Mouse (Mus musculus): ENCODE measurements around the gene Fosl2. TPM values are rescaled to one million over a fixed set of nuclear protein-coding genes. Genes with fewer than 3 reads are reported as not detected.

Fosl2 gene
- 10 to 100 TPM; 70.1 to 71.4 TPM for total RNA-seq (2021)
- long read RNA-seq, full-length matches to known transcripts = 13 of 25 reads
- long read RNA-seq, partial matches to known transcripts = 0 of 25 reads
- long read RNA-seq, other reads (novel, unspliced or antisense) = 12 of 25 reads

DNA sequence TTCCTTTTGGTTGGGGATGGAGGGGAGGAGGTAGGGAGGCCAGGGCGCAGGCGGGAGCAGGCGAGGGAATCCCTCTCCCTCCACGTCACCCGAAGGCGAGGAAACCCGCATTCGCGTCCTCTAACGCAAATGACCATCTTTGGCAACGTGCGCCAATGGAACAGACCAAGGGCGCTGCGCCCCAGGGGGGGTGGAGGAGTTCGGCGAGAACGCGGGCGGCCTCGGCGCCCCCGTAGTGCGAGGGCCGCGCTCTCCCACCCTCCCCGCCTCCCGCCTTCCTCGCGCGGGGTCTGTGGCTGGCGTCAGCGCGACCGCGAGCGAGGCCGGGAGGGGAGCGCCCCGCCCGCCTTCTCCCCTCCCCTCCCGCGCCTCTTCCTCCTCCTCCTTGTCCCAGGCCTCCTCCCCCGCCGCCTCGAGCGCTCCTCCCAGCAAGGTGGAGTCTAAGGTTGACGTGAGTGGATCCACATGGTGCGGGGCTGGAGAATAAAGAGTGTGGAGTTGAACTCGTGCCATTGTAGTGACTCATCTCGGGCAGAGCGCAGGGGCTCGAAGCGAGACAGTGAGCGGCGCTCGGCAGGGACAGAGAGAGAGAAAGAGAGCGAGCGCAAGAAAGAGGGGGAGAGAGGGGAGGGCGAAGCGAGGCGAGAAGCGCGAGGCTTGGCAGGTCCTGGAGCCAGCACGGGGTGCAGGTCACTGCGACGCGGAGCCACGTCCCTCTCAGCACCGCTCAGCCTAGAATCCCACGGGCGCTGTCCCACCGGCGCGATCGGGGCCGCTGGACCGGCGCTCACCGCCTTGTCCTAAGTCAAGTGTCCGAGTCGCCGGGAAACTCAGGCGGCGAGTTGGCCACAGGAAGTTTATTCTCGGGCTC lies at the start of gene Fosl2:
Gene Fosl2 (plus strand): TSS at position 466 of the 871 bp plus-strand sequence.
- peak; percentile 95 to 96 for DNase-seq (ENCODE audit: low spot score in 2 of 2)

GRCm38 (mm10) chr5:32085971-32086370 lies 49.6 kb upstream of the Fosl2 start:
- no peak for DNase-seq (ENCODE audit: low spot score in 2 of 2)

DNA sequence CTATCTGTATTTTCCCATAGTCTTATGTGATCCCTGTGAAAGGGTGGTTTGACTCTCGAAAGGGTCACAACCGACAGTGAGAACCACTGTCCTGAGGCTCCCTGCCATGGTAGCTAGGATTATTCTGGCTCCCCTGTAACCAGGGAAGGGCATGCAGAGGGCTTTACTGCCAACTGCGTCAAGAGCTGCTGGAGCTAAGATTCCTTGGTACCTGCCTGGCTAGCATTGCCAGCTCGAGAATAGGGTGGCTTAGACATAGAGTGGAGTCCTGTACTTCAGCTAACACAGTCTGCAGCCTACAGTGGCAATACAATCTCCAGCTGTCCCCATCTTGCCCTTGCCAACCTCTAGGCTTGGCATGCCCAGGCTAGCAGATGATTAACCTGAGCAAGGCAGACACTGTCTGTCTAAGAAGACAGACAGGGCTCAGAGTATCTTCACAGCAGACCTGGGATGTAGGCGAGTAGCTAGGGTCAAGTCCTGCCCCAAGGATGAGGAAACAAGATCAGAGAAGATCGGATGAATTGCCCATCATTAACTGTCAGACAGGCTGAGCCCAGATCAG lies 49.0 kb upstream of the Fosl2 start:
- DNase-seq (ENCODE audit: low spot score in 2 of 2) = no peak

DNA sequence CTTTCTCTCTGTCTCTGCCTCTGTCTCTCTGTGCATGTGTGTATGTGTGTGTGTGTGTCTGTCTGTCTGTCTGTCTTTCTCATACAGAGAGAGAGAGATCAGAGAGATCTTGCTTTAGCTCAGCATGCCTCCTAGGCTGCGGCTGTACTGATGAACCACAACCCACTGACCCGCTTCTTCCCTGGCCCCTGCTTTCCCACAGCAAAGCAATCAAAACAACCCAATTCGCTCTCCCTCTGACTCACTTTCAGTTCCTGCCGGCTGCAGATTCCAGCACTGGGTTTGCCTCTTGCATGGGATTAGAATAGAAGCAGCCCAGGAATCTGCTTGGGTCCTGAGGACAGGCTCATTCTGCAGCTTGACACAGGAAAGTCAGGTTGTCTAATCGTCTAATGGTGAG lies 46.1 kb upstream of the Fosl2 start:
- DNase-seq (ENCODE audit: low spot score in 2 of 2) = no peak

GRCm38 (mm10) chr5:32092281-32092680 lies 43.3 kb upstream of the Fosl2 start:
- DNase-seq (ENCODE audit: low spot score in 2 of 2) = no peak

GRCm38 (mm10) chr5:32098691-32099090 lies 36.9 kb upstream of the Fosl2 start:
- no peak for DNase-seq (ENCODE audit: low spot score in 2 of 2)

GRCm38 (mm10) chr5:32102484-32102883 lies 33.1 kb upstream of the Fosl2 start:
- DNase-seq (ENCODE audit: low spot score in 2 of 2) = no peak

DNA sequence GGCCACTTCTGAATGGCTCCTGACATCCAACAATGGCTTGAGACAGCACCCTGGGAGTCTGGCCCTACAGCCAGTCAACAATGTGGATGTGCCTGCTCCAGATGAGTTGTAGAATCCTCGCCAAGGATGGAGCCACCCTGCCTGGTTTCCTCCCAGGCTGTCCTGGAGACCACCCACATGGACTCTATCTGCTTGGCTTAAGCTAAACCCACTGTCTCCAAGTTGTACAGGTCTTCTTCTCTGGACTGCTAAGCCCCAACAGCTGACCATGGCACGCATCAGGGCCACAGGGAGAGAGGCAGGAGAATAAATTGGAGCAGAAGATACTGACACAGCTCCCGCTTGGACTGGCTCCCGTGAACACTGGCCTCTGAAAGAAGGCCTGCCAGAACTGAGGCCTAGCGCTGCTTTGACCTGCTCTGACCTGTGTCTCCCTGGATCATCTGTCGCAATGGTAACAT lies 32.6 kb upstream of the Fosl2 start:
- DNase-seq (ENCODE audit: low spot score in 2 of 2) = no peak

DNA sequence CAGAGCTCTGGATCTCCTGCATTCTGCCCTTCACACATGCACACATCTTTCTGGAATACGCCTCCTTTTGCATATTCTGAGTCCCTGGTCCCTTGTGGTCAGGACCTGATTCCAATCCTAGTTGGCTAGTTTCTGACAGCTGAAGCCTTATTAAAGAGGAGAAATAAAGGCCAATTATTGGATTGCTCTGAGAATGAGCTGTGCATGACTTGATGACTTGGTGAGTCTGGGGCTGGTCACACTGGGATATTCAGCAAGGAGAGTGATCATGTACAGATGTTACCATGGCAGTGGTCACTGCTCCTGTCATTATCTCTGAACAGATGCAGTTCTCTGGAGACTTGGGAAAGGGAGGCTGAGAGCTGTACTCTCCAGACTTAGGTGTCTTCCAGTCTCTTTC lies 32.1 kb upstream of the Fosl2 start:
- no peak for DNase-seq (ENCODE audit: low spot score in 2 of 2)

DNA sequence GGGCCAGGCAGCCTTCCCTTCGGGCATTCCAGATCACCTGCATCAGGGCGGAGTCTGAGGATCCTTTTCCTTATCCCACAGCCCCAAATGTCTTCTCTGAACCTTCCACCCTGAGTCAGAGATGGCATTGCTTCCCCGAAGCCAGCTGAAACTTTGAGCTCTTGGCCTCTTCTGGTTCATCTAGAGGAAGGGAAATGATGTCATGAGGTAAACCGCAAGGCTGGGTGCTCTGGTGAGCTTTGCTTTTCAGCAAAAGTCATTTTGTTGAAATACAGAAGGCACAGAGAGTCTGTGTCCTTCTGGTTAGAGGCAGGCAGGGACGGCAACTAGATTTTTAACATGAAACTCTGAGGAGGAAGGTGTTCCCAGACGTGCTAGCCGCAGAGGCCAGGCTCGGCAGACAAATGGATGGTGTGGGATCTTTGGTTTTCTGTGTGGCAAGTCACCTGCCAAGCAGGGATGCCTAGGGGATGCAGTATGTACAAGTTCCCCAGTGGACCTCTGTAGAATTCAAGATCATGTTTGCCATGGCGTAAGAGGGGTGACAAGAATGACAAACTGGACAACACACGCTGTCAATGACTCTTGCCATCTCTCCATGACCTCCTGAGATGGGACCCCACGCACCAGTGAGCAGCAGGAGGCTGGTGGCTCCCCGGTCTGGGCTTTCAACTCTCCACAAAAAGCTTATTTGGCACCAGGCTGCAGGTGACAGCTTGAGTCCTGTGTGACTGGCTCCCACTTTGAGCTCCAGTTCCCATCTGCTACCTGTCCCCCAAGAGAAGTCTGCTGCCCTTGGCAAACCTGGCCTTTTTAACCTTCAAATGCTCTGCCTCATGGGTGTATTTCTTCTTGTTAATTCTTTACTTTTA lies 31.2 kb upstream of the Fosl2 start:
- DNase-seq (ENCODE audit: low spot score in 2 of 2) = no peak

DNA sequence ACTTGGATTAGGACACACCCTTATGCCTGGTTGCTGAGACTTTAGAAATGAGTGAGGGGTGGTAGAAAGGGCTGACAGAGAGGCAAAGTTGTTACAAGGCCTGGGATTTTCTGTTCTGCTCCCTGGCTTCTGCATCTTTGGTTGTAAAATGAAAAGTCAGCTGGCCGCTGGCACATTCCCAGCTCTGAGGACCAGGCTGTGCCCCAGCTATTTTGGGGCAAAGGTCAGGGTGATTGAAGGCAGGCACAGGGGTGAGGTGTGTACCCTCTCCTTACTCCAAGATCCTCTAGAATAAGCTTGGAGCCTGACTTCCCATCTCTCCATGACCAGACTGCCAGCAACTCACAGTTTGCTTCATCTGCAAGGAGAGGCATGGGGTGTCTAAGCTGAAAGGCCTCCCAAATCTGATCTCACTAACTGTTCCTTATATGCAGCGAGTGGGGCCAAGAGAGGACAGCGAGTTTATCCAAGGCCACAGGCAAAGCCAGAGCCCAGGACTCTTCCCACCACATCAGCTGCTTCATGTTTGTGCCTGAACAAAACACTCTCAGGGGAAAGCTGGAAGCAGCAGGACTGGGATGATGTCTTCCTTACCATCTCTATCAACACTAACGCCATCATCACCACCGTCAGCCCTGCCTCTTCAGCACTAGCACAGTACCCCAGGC lies 29.0 kb upstream of the Fosl2 start:
- no peak for DNase-seq (ENCODE audit: low spot score in 2 of 2)

- no peak for DNase-seq (ENCODE audit: low spot score in 2 of 2)
Measured at GRCm38 (mm10) chr5:32110651-32111050, 24.9 kb upstream of the Fosl2 start.

DNA sequence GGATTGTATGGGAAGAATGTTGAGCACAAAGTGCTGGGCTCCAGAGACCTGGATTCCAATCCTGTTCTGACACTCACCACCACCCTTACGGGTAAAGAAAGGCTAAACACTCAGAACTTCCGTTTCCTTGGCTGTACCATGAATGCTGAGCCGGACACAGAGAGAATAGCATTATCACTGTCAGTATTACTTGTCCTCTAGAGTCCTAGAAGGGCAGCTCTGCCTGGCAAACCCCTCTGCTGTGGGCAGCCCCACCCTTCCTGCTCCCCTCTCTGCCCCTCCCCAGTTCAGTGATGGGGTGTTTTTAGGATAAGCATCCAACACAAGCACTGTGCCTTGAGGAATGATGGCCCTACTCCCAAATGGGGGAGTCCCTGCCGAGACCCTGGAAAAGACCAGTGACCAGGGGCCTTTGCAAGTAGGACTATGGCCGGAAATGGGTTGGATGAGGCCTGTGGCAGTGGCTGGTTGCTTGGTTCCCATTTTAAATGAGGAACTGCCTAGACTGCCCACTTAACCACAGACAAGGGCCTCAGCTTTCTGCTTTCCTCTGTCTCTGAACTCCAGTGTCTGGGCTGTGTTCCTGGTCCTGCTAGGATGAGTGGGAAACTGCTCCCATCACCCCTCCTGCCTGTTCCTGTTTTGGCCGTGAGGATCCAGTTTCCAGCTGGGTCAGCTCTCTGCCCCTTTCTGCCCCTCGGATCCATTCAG lies 23.2 kb upstream of the Fosl2 start:
- DNase-seq (ENCODE audit: low spot score in 2 of 2) = no peak

- DNase-seq (ENCODE audit: low spot score in 2 of 2) = no peak
Measured at GRCm38 (mm10) chr5:32120901-32121376, 14.7 kb upstream of the Fosl2 start.

GRCm38 (mm10) chr5:32121936-32122335 lies 13.7 kb upstream of the Fosl2 start:
- no peak for DNase-seq (ENCODE audit: low spot score in 2 of 2)

- DNase-seq (ENCODE audit: low spot score in 2 of 2) = no peak
Measured at GRCm38 (mm10) chr5:32122363-32122762, 13.2 kb upstream of the Fosl2 start.

- DNase-seq (ENCODE audit: low spot score in 2 of 2) = no peak
Measured at GRCm38 (mm10) chr5:32124957-32125356, 10.6 kb upstream of the Fosl2 start.

- no peak for DNase-seq (ENCODE audit: low spot score in 2 of 2)
Measured at GRCm38 (mm10) chr5:32127226-32127625, 8.4 kb upstream of the Fosl2 start.

- DNase-seq (ENCODE audit: low spot score in 2 of 2) = no peak
Measured at GRCm38 (mm10) chr5:32127927-32128326, 7.7 kb upstream of the Fosl2 start.

- peak; percentile 21 to 53 for DNase-seq (ENCODE audit: low spot score in 2 of 2)
Measured at GRCm38 (mm10) chr5:32132971-32133501, 2.6 kb upstream of the Fosl2 start.

All from layer of hippocampus, adult 18-20 months (tissue).